Mouse (Mus musculus): Measurements from ENCODE around the gene Metap1d. TPM values are rescaled to one million over a fixed set of nuclear protein-coding genes. Genes with fewer than 3 reads are reported as not detected.

Metap1d gene
- polyA plus RNA-seq, 1 experiment from 2014 or later: 43.1 TPM

GRCm38 (mm10) chr2:71541418-71542226 is 88.5 kb downstream of the Metap1d start:
- Histone ChIP-seq H3K27me3 (ENCODE audit: insufficient read depth, low read length) (peaks cover 86% of the 10 kb centered on the region), H3K9me3 (replicated peaks; ENCODE audit: low read length) (no peaks in the 10 kb centered on the region), H3K4me3 (replicated peaks; ENCODE audit: low read depth, low read length) (peak overlapping the region; percentile 9; the same call in 1 of the 2 replicates), H3K36me3 (ENCODE audit: insufficient read depth, low read length) (no peaks in the 10 kb centered on the region), H3K4me1 (replicated peaks; ENCODE audit: insufficient read depth, low read length) (peaks cover 17% of the 10 kb centered on the region; the same call in 1 of the 2 replicates), H3K27ac (no peak overlapping the region), H3K4me2 (ENCODE audit: low read length) (peak overlapping the region; percentile 23; the same call in 1 of the 2 replicates), H3K9ac (ENCODE audit: low read depth, low read length) (no peak overlapping the region)
- TF ChIP-seq CTCF (IDR thresholded peaks at IDR 0.05; ENCODE audit: low read depth): no peak
- DNase-seq (ENCODE audit: low spot score): no peak
- ATAC-seq (replicated peaks; ENCODE audit: low FRiP score, low read depth): no peak
- WGBS: 3% methylated on average over 37 of the region's 37 CpGs

GRCm38 (mm10) chr2:71542227-71542815 is 89.2 kb downstream of the Metap1d start:
- H3K4me2 ChIP-seq (ENCODE audit: low read length): no peak overlapping the region
- TF ChIP-seq CTCF (IDR thresholded peaks at IDR 0.05; ENCODE audit: low read depth): no peak
- H3K9me3 ChIP-seq (replicated peaks; ENCODE audit: low read length): no peaks in the 10 kb centered on the region
- 3% methylated on average over 11 of the region's 11 CpGs for WGBS
- DNase-seq (ENCODE audit: low spot score) (no peak), ATAC-seq (replicated peaks; ENCODE audit: low FRiP score, low read depth) (no peak)
- H3K36me3 ChIP-seq (ENCODE audit: insufficient read depth, low read length): no peaks in the 10 kb centered on the region
- no peak overlapping the region for H3K4me3 ChIP-seq (replicated peaks; ENCODE audit: low read depth, low read length)
- no peak overlapping the region for H3K27ac ChIP-seq
- peaks cover 20% of the 10 kb centered on the region; the same call in 1 of the 2 replicates for H3K4me1 ChIP-seq (replicated peaks; ENCODE audit: insufficient read depth, low read length)
- no peak overlapping the region for H3K9ac ChIP-seq (ENCODE audit: low read depth, low read length)
- H3K27me3 ChIP-seq (ENCODE audit: insufficient read depth, low read length): peaks cover 85% of the 10 kb centered on the region

- H3K27ac ChIP-seq: no peak overlapping the region
- no peak overlapping the region for H3K9ac ChIP-seq (ENCODE audit: low read depth, low read length)
- ATAC-seq (replicated peaks; ENCODE audit: low FRiP score, low read depth): peak; percentile 71; the same call in 1 of the 2 replicates
- peaks cover 20% of the 10 kb centered on the region; the same call in 1 of the 2 replicates for H3K4me1 ChIP-seq (replicated peaks; ENCODE audit: insufficient read depth, low read length)
- H3K9me3 ChIP-seq (replicated peaks; ENCODE audit: low read length): no peaks in the 10 kb centered on the region
- no peak for DNase-seq (ENCODE audit: low spot score)
- H3K27me3 ChIP-seq (ENCODE audit: insufficient read depth, low read length): peaks cover 80% of the 10 kb centered on the region
- WGBS: under 1% methylated on average over 29 of the region's 30 CpGs
- peak overlapping the region; percentile 27 for H3K4me2 ChIP-seq (ENCODE audit: low read length)
- no peak for TF ChIP-seq CTCF (IDR thresholded peaks at IDR 0.05; ENCODE audit: low read depth)
- H3K36me3 ChIP-seq (ENCODE audit: insufficient read depth, low read length): no peaks in the 10 kb centered on the region
- H3K4me3 ChIP-seq (replicated peaks; ENCODE audit: low read depth, low read length): peak overlapping the region; percentile 13; the same call in 1 of the 2 replicates
Measured at GRCm38 (mm10) chr2:71542816-71543301, 89.8 kb downstream of the Metap1d start.

- no peak overlapping the region for H3K9ac ChIP-seq (ENCODE audit: low read depth, low read length)
- H3K4me3 ChIP-seq (replicated peaks; ENCODE audit: low read depth, low read length): no peak overlapping the region
- WGBS: 5% methylated on average over 9 of the region's 9 CpGs
- no peaks in the 10 kb centered on the region for H3K36me3 ChIP-seq (ENCODE audit: insufficient read depth, low read length)
- TF ChIP-seq CTCF (IDR thresholded peaks at IDR 0.05; ENCODE audit: low read depth): no peak
- H3K4me1 ChIP-seq (replicated peaks; ENCODE audit: insufficient read depth, low read length): peaks cover 20% of the 10 kb centered on the region; the same call in 1 of the 2 replicates
- H3K27ac ChIP-seq: no peak overlapping the region
- peaks cover 80% of the 10 kb centered on the region for H3K27me3 ChIP-seq (ENCODE audit: insufficient read depth, low read length)
- no peak for DNase-seq (ENCODE audit: low spot score)
- no peak for ATAC-seq (replicated peaks; ENCODE audit: low FRiP score, low read depth)
- no peaks in the 10 kb centered on the region for H3K9me3 ChIP-seq (replicated peaks; ENCODE audit: low read length)
- no peak overlapping the region for H3K4me2 ChIP-seq (ENCODE audit: low read length)
Measured at GRCm38 (mm10) chr2:71543531-71543930, 90.5 kb downstream of the Metap1d start.

GRCm38 (mm10) chr2:71543948-71544347 is 90.9 kb downstream of the Metap1d start:
- Histone ChIP-seq H3K27me3 (ENCODE audit: insufficient read depth, low read length) (peaks cover 80% of the 10 kb centered on the region), H3K4me2 (ENCODE audit: low read length) (no peak overlapping the region), H3K9ac (ENCODE audit: low read depth, low read length) (no peak overlapping the region), H3K4me1 (replicated peaks; ENCODE audit: insufficient read depth, low read length) (peaks cover 20% of the 10 kb centered on the region; the same call in 1 of the 2 replicates), H3K36me3 (ENCODE audit: insufficient read depth, low read length) (no peaks in the 10 kb centered on the region), H3K4me3 (replicated peaks; ENCODE audit: low read depth, low read length) (no peak overlapping the region), H3K9me3 (replicated peaks; ENCODE audit: low read length) (no peaks in the 10 kb centered on the region), H3K27ac (no peak overlapping the region)
- DNase-seq (ENCODE audit: low spot score) (no peak), ATAC-seq (replicated peaks; ENCODE audit: low FRiP score, low read depth) (no peak)
- WGBS: 3% methylated on average over 20 of the region's 20 CpGs
- no peak for TF ChIP-seq CTCF (IDR thresholded peaks at IDR 0.05; ENCODE audit: low read depth)
